Mouse (Mus musculus): ENCODE data around the gene Duxbl2. TPM values are rescaled to one million over a fixed set of nuclear protein-coding genes. Genes with fewer than 3 reads are reported as not detected.

The Duxbl2 gene
- 0.09 TPM in 1 of 2 replicates, not detected in the other for polyA plus RNA-seq (2012; ENCODE audit: low replicate concordance)

DNA sequence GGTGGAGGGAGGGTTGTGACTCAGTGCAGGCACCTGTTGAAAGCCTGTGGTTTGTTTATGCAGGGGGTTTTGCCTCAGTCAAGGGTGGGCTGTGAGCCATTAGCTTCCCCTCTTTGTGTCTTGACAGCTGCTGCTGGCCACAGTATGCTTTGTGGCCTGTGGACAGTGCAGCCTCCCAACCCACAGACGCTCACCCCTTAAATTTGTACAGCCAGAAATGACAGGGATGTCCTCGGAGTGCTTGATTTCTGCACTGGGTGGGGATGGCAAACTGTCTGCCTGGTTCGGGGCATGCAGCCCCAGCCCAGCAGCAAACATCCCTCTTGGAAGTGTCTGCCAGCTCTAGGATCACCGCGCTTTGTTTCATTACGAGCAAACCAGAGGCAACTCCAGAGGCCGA lies at the start of gene Duxbl2:
Gene Duxbl2, plus strand, starts transcription at position 200 of the 400 bp plus-strand sequence.

DNA sequence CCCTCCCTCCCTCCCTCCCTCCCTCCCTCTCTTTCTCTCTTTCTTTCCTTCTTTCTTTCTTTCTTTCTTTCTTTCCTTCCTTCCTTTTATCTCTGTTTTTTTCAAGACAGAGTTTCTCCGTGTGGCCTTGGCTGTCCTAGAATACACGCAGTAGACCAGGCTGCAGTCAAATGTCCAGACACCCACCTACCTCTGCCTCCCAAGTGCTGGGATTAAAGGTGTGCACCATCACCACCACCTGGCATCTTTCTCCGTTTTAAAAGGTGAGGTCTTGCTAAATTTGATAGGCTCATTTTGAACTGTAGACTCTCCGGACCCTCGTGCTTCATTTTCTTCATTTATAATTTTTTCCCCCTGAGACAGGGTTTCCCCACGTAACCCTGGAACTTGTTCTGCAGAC lies 36.9 kb upstream of the Duxbl2 start, which contains the start of gene Cphx2:
Gene Cphx2, plus strand, starts transcription at position 301 of the 400 bp plus-strand sequence.

DNA sequence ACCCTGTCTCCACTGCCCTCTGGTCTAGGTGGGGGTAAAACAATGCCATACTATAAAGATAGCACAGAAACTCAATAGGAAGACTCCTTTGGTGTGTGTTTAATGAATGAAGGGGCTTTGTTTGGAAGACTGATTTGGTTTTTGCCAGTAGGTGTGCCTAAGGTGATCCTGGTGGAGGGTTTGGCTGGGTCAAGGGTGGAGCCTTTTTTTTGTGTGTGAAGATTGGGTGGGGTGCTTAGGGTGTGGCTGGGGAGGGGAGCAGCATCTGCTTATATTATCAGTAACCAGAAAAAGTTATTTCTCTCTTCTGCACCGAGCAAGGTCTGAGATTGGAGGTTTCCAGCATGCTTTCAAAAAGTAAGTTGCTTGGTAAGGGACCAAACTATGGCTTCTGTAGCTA lies 36.2 kb upstream of the Duxbl2 start, which contains the start of gene Cphx3:
Gene Cphx3, plus strand, starts transcription at position 301 of the 400 bp plus-strand sequence.

Other genes starting within 250 kb of the Duxbl2 start
- gene Plac9a, start 215.2 kb upstream of the Duxbl2 start, polyA plus RNA-seq (2012; ENCODE audit: low replicate concordance), result not detected in 2 replicates
- 3.9 TPM in 1 of 2 replicates, not detected in the other for gene Tmem254a, start 190.7 kb upstream of the Duxbl2 start, polyA plus RNA-seq (2012; ENCODE audit: low replicate concordance)
- gene Cphx1, start 180.0 kb upstream of the Duxbl2 start, polyA plus RNA-seq (2012; ENCODE audit: low replicate concordance), result not detected in 2 replicates
- not detected in 2 replicates for gene Duxbl1, start 139.8 kb upstream of the Duxbl2 start, polyA plus RNA-seq (2012; ENCODE audit: low replicate concordance)
- gene Gm9780, start 75.6 kb upstream of the Duxbl2 start, polyA plus RNA-seq (2012; ENCODE audit: low replicate concordance), result 0.63 TPM in 1 of 2 replicates, not detected in the other
- 4.9 and 11.4 TPM in 2 replicates for gene Tmem254c, start 51.0 kb upstream of the Duxbl2 start, polyA plus RNA-seq (2012; ENCODE audit: low replicate concordance)
- not detected in 2 replicates for gene Cphx2, start 36.8 kb upstream of the Duxbl2 start, polyA plus RNA-seq (2012; ENCODE audit: low replicate concordance)
- not detected in 2 replicates for gene Cphx3, start 36.1 kb upstream of the Duxbl2 start, polyA plus RNA-seq (2012; ENCODE audit: low replicate concordance)
- not detected in 2 replicates for gene Plac9b, start 64.1 kb downstream of the Duxbl2 start, polyA plus RNA-seq (2012; ENCODE audit: low replicate concordance)
- gene Tmem254b, start 88.7 kb downstream of the Duxbl2 start, polyA plus RNA-seq (2012; ENCODE audit: low replicate concordance), result 0.10 and 3.3 TPM in 2 replicates
- gene Duxbl3, start 139.6 kb downstream of the Duxbl2 start, polyA plus RNA-seq (2012; ENCODE audit: low replicate concordance), result not detected in 2 replicates

Measured in hematopoietic multipotent progenitor cell, adult 10-12 weeks (in vitro differentiated cells).